Mouse (Mus musculus): ENCODE results near the gene Akr1b3. TPM values are rescaled to one million over a fixed set of nuclear protein-coding genes. Genes with fewer than 3 reads are reported as not detected.
"Not testable (repeated sequence)": the region's sequence is repeated elsewhere in the genome, so short reads cannot be mapped to it uniquely, and the experiment has no call there.

Akr1b3 gene
- polyA plus RNA-seq, 1 experiment from 2014 or later: 122 TPM

DNA sequence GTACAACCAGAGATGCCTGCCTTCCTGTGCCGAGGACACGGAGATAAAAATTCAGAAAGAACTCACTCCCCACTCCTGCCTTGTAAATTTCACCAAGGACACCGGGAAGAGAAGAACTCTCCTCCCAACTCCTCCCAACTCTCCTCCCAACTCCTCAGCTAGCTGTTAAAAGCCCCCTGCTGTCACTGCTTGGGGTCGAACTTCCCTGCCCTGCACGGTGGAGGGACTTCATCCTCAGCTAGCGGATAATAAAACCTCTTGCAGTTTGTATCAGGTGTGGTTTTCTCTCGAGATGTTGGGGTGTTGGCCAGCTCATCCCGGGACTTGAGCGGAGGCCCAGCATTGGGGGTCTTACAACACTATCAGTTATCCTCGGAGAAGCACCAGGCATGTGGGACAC lies 34.2 kb upstream of the Akr1b3 start:
- not testable (repeated sequence) for ATAC-seq; H3K4me3 ChIP-seq (ENCODE audit: low read length); H3K9ac ChIP-seq (ENCODE audit: low read depth, low read length); H3K4me1 ChIP-seq (ENCODE audit: control insufficient read depth, insufficient read depth, low read depth, low read length); H3K36me3 ChIP-seq (ENCODE audit: control insufficient read depth, insufficient read depth, low read length); H3K4me2 ChIP-seq (ENCODE audit: low read length); H3K27ac ChIP-seq (ENCODE audit: low read depth, low read length); H3K9me3 ChIP-seq (ENCODE audit: control insufficient read depth, low read length); H3K27me3 ChIP-seq (replicated peaks; ENCODE audit: control insufficient read depth, insufficient read depth, low read length)
- WGBS: 45% methylated on average over 9 of the region's 10 CpGs

GRCm38 (mm10) chr6:34350037-34350699 lies 32.9 kb upstream of the Akr1b3 start:
- no peaks in the 10 kb centered on the region for H3K27me3 ChIP-seq (replicated peaks; ENCODE audit: control insufficient read depth, insufficient read depth, low read length)
- H3K9me3 ChIP-seq (ENCODE audit: control insufficient read depth, low read length): no peaks in the 10 kb centered on the region
- no peaks in the 10 kb centered on the region for H3K36me3 ChIP-seq (ENCODE audit: control insufficient read depth, insufficient read depth, low read length)
- 82% methylated on average over 12 of the region's 12 CpGs for WGBS
- peaks cover 2% of the 10 kb centered on the region; the same call in 1 of the 2 replicates for H3K4me1 ChIP-seq (ENCODE audit: control insufficient read depth, insufficient read depth, low read depth, low read length)
- ATAC-seq: no peak
- no peak overlapping the region for H3K4me3 ChIP-seq (ENCODE audit: low read length)
- no peak overlapping the region for H3K27ac ChIP-seq (ENCODE audit: low read depth, low read length)
- no peak overlapping the region for H3K9ac ChIP-seq (ENCODE audit: low read depth, low read length)
- H3K4me2 ChIP-seq (ENCODE audit: low read length): no peak overlapping the region

DNA sequence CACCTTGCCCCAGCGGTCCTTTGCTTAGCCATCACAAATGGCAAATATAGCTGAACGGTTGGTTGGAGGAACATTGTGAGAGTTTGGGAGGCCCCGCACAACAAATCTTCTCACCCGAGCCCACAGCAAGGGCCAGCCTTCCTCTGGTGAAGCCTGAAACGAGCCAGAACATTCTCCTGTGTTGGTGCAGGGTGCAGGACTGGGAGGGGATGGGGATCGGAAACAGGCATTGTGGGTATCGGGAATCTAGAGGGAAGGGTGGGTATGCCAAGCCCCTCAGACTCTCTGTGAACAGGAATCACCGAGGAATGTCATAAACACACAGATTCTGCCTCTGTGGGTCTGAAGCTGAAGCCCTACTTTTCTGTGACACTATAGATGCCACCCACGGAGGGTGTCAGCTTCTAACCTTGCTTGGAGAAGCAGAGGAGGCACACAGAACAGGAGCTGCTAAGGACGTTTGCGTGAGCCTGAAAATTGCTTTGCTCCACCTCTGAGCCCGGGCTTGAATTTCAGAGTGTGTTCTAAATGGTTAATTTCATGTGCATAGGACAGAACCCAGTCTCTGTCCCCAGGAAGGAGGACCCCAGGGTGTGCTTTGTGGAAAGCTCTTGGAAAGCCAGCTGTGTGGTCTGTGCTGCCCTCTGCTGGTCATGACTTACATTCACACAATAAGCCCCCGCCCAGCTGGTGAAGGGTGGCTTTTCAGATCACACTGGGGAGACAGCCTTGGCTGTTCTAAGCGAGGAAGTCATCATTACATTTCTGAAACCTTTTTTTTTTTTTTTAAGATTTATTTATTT lies 29.0 kb upstream of the Akr1b3 start:
- H3K9me3 ChIP-seq (ENCODE audit: control insufficient read depth, low read length): no peaks in the 10 kb centered on the region
- H3K9ac ChIP-seq (ENCODE audit: low read depth, low read length): no peak overlapping the region; the same call in 1 of the 2 replicates
- no peaks in the 10 kb centered on the region for H3K36me3 ChIP-seq (ENCODE audit: control insufficient read depth, insufficient read depth, low read length)
- H3K27me3 ChIP-seq (replicated peaks; ENCODE audit: control insufficient read depth, insufficient read depth, low read length): no peaks in the 10 kb centered on the region
- no peaks in the 10 kb centered on the region; the same call in 1 of the 2 replicates for H3K4me1 ChIP-seq (ENCODE audit: control insufficient read depth, insufficient read depth, low read depth, low read length)
- H3K27ac ChIP-seq (ENCODE audit: low read depth, low read length): no peak overlapping the region
- H3K4me3 ChIP-seq (ENCODE audit: low read length): no peak overlapping the region
- ATAC-seq: peak; percentile 76
- 47% methylated on average over 14 of the region's 14 CpGs for WGBS
- 0 out of 2 replicates have a peak overlapping the region, but pooled peaks have one; percentile 27 for H3K4me2 ChIP-seq (ENCODE audit: low read length)

DNA sequence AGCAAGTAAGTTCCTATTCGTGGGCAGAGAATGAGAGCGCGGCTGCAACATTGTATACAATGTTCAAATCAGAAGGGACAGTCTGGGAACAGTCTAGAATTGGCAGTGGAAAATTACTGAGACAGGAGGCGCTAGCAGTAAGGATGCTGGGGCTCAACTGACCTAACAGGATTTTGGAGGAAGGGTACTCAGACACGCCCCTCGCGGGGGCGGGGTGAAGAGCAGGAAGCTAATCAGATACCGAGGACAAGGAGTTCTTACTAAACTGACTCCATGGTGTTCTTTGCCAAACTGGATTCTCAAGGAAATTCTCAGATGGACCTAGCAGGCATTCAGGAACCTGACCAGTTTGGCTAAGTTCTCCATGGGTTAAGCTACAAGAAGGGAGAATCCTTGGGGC lies 27.7 kb upstream of the Akr1b3 start:
- Histone ChIP-seq H3K9ac (ENCODE audit: low read depth, low read length) (no peak overlapping the region), H3K27ac (ENCODE audit: low read depth, low read length) (no peak overlapping the region), H3K4me3 (ENCODE audit: low read length) (no peak overlapping the region), H3K27me3 (replicated peaks; ENCODE audit: control insufficient read depth, insufficient read depth, low read length) (no peaks in the 10 kb centered on the region), H3K4me2 (ENCODE audit: low read length) (peak overlapping the region; percentile 17), H3K4me1 (ENCODE audit: control insufficient read depth, insufficient read depth, low read depth, low read length) (no peaks in the 10 kb centered on the region; the same call in 1 of the 2 replicates), H3K36me3 (ENCODE audit: control insufficient read depth, insufficient read depth, low read length) (no peaks in the 10 kb centered on the region), H3K9me3 (ENCODE audit: control insufficient read depth, low read length) (no peaks in the 10 kb centered on the region)
- 22% methylated on average over 9 of the region's 9 CpGs for WGBS
- ATAC-seq: no peak

DNA sequence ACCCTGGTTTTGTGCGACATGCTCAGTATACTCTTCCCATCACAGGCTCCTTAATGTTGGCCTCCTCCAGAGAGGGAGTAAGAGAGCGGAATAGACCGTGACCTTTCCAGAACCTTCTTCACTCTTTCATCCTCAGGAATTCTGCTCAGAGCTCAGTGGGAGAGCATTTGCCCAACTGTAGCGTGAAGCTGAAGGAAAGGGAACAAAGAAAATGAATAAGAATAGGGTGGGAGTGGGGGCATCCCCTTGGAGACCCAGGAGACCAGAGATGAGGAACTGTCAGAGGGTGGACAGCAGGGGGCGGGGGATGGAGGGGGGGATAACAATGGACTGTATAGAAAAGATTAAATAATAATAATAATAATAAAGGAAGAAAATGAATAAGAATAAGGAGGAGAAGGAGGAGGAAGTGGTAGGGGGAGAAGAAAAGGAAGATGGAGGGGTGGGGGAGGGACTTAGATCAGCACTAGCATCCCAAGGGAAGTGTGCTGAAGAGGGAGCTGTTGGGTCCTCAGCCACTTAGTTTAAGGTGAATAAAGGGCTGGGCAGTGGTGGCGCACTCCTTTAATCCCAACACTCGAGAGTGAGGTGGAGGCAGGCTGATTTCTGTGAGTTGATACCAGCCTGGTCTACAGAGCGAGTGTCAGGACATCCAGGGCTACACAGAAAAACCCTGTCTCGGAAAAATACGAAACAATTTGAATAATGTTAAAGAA lies 27.0 kb upstream of the Akr1b3 start:
- Histone ChIP-seq H3K4me3 (ENCODE audit: low read length) (no peak overlapping the region), H3K4me2 (ENCODE audit: low read length) (no peak overlapping the region), H3K27ac (ENCODE audit: low read depth, low read length) (no peak overlapping the region), H3K36me3 (ENCODE audit: control insufficient read depth, insufficient read depth, low read length) (no peaks in the 10 kb centered on the region), H3K9me3 (ENCODE audit: control insufficient read depth, low read length) (no peaks in the 10 kb centered on the region), H3K27me3 (replicated peaks; ENCODE audit: control insufficient read depth, insufficient read depth, low read length) (no peaks in the 10 kb centered on the region), H3K9ac (ENCODE audit: low read depth, low read length) (no peak overlapping the region), H3K4me1 (ENCODE audit: control insufficient read depth, insufficient read depth, low read depth, low read length) (no peaks in the 10 kb centered on the region; the same call in 1 of the 2 replicates)
- ATAC-seq: no peak
- 32% methylated on average over 10 of the region's 10 CpGs for WGBS

GRCm38 (mm10) chr6:34343426-34343825 lies 26.1 kb upstream of the Akr1b3 start:
- H3K9ac ChIP-seq (ENCODE audit: low read depth, low read length): no peak overlapping the region
- no peaks in the 10 kb centered on the region for H3K36me3 ChIP-seq (ENCODE audit: control insufficient read depth, insufficient read depth, low read length)
- no peak overlapping the region for H3K4me3 ChIP-seq (ENCODE audit: low read length)
- no peaks in the 10 kb centered on the region for H3K27me3 ChIP-seq (replicated peaks; ENCODE audit: control insufficient read depth, insufficient read depth, low read length)
- WGBS: 71% methylated on average over 6 of the region's 6 CpGs
- no peaks in the 10 kb centered on the region for H3K9me3 ChIP-seq (ENCODE audit: control insufficient read depth, low read length)
- H3K4me1 ChIP-seq (ENCODE audit: control insufficient read depth, insufficient read depth, low read depth, low read length): no peaks in the 10 kb centered on the region; the same call in 1 of the 2 replicates
- H3K4me2 ChIP-seq (ENCODE audit: low read length): no peak overlapping the region
- no peak for ATAC-seq
- H3K27ac ChIP-seq (ENCODE audit: low read depth, low read length): no peak overlapping the region

DNA sequence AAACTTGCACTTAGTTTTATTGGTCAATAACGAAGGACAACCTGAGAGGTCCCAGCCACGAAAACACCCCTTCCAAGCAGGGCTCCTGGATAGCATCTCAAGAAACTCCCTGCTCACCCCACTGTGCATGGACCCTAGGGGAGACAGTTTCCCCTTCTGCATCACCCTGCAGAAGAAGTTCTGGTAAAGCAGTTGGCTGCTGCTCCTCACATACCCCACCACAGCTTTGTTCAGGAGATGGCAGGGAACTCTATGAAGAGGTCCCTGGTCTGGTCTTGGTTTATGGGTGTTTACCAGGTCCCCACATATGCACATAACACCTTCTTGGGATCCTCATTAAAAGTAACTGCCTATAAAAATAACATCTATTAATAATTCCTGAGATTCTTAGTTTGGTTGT lies 25.2 kb upstream of the Akr1b3 start:
- no peaks in the 10 kb centered on the region for H3K27me3 ChIP-seq (replicated peaks; ENCODE audit: control insufficient read depth, insufficient read depth, low read length)
- H3K4me2 ChIP-seq (ENCODE audit: low read length): no peak overlapping the region
- H3K4me1 ChIP-seq (ENCODE audit: control insufficient read depth, insufficient read depth, low read depth, low read length): no peaks in the 10 kb centered on the region; the same call in 1 of the 2 replicates
- H3K9ac ChIP-seq (ENCODE audit: low read depth, low read length): no peak overlapping the region
- ATAC-seq: no peak
- no peaks in the 10 kb centered on the region for H3K9me3 ChIP-seq (ENCODE audit: control insufficient read depth, low read length)
- H3K36me3 ChIP-seq (ENCODE audit: control insufficient read depth, insufficient read depth, low read length): no peaks in the 10 kb centered on the region
- no peak overlapping the region for H3K4me3 ChIP-seq (ENCODE audit: low read length)
- WGBS: 91% methylated on average over 2 of the region's 2 CpGs
- no peak overlapping the region for H3K27ac ChIP-seq (ENCODE audit: low read depth, low read length)

- Histone ChIP-seq H3K27me3 (replicated peaks; ENCODE audit: control insufficient read depth, insufficient read depth, low read length) (no peaks in the 10 kb centered on the region), H3K36me3 (ENCODE audit: control insufficient read depth, insufficient read depth, low read length) (no peaks in the 10 kb centered on the region), H3K4me2 (ENCODE audit: low read length) (no peak overlapping the region), H3K9me3 (ENCODE audit: control insufficient read depth, low read length) (no peaks in the 10 kb centered on the region), H3K27ac (ENCODE audit: low read depth, low read length) (no peak overlapping the region), H3K4me1 (ENCODE audit: control insufficient read depth, insufficient read depth, low read depth, low read length) (no peaks in the 10 kb centered on the region; the same call in 1 of the 2 replicates), H3K9ac (ENCODE audit: low read depth, low read length) (no peak overlapping the region), H3K4me3 (ENCODE audit: low read length) (no peak overlapping the region)
- WGBS: 84% methylated on average over 4 of the region's 4 CpGs
- no peak for ATAC-seq
Observed at GRCm38 (mm10) chr6:34341991-34342390, 24.7 kb upstream of the Akr1b3 start.

GRCm38 (mm10) chr6:34337799-34338198 lies 20.5 kb upstream of the Akr1b3 start:
- no peak overlapping the region for H3K9ac ChIP-seq (ENCODE audit: low read depth, low read length)
- H3K36me3 ChIP-seq (ENCODE audit: control insufficient read depth, insufficient read depth, low read length): no peaks in the 10 kb centered on the region
- no peaks in the 10 kb centered on the region for H3K9me3 ChIP-seq (ENCODE audit: control insufficient read depth, low read length)
- H3K27me3 ChIP-seq (replicated peaks; ENCODE audit: control insufficient read depth, insufficient read depth, low read length): no peaks in the 10 kb centered on the region
- H3K4me3 ChIP-seq (ENCODE audit: low read length): no peak overlapping the region
- no peaks in the 10 kb centered on the region for H3K4me1 ChIP-seq (ENCODE audit: control insufficient read depth, insufficient read depth, low read depth, low read length)
- no peak for ATAC-seq
- H3K4me2 ChIP-seq (ENCODE audit: low read length): no peak overlapping the region
- no peak overlapping the region for H3K27ac ChIP-seq (ENCODE audit: low read depth, low read length)
- WGBS: 86% methylated on average over 2 of the region's 2 CpGs
